Mouse (Mus musculus): Measurements from ENCODE around the gene Actn1. TPM values are rescaled to one million over a fixed set of nuclear protein-coding genes. Genes with fewer than 3 reads are reported as not detected.

The Actn1 gene
- polyA plus RNA-seq, 1 experiment from 2014 or later = 15.9 TPM

DNA sequence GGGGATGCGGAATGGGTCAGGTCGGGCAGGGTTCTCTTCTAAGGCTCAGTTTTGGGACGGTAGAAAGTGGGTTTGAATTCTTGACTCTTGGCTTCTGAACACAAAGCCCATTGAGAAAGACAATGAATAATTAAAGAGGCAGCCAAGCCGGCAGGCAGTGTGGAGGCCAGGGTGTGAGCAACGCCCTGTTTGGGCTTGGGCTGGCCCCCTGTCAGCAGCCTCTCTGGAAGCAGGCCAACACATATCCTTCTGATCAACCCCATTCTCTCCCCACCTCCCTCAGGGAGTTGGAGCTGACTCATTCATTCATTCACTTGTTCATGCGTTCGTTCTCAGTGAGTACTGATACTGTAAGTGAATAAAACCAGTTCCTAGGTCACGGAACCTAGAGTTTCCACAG is 36.7 kb downstream of the Actn1 start:
- Histone ChIP-seq H3K36me3 (no peaks in the 10 kb centered on the region), H3K9ac (no peak overlapping the region), H3K27me3 (replicated peaks) (no peaks in the 10 kb centered on the region), H3K4me1 (peaks cover 46% of the 10 kb centered on the region), H3K4me2 (no peak overlapping the region), H3K4me3 (no peak overlapping the region), H3K9me3 (replicated peaks) (no peaks in the 10 kb centered on the region), H3K27ac (no peak overlapping the region)
- 62% methylated on average over 8 of the region's 8 CpGs for WGBS (ENCODE audit: insufficient replicate concordance)
- ATAC-seq = no peak

DNA sequence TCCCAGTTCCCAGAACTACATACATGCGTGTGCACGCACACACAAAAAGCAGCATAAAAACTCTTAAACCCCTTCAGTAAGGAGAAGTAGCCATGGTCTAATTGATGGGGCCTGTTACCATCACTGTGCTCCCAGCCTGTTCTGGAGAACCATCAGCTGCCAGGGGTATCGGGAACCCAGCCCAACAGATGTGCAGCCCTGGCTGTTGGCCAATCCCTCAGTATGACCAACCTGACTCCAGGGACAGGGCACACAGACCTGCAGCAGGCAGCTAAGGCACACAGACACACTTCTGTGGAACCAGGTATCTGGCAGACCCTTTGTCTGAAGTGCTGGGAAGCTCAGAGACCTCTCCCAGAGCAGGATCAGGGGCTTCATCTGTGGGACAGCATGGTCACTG is 37.7 kb downstream of the Actn1 start:
- Histone ChIP-seq H3K27ac (no peak overlapping the region), H3K9ac (no peak overlapping the region), H3K9me3 (replicated peaks) (no peaks in the 10 kb centered on the region), H3K4me1 (peaks cover 47% of the 10 kb centered on the region), H3K27me3 (replicated peaks) (no peaks in the 10 kb centered on the region), H3K36me3 (no peaks in the 10 kb centered on the region), H3K4me3 (no peak overlapping the region), H3K4me2 (no peak overlapping the region)
- no peak for ATAC-seq
- WGBS (ENCODE audit: insufficient replicate concordance) = 92% methylated on average over 3 of the region's 3 CpGs

DNA sequence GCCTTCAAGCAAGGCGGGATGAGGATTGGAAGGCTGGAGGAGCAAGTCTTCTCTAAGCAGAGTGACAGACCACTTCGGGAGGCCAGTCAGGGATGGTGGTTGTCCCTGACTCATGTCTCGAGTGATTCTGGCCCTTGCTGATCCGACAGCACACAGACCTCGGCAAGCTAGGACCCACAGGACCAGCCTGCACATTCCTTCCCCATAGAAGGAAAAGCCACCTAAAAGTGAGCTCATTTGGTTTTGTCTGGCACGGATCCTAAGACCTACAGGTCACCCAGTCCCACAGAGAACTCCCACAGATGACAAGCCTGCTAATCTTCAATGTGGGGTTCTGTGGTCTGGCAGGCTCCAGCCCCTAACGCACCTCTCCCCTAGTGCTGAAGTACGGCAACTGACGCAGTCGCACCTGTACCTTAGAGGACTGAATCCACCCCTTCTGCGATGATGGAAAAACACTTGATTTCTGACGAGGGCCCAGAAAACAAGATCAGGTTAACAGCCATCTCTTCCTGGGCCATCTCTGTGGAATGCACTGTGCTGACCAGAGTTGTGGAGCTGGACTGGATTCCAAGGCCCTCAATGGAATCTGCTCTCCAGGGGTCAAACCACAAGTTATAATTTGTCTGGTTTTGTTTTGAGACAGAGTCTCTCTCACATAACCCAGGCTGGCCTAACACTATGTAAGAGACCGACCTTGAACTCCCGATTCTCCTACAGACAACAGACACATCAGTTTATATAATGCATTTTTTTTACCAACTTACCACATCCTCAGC is 39.7 kb downstream of the Actn1 start:
- WGBS (ENCODE audit: insufficient replicate concordance) = 67% methylated on average over 14 of the region's 14 CpGs
- Histone ChIP-seq H3K4me1 (peaks cover 63% of the 10 kb centered on the region), H3K4me3 (no peak overlapping the region), H3K27ac (no peak overlapping the region), H3K36me3 (no peaks in the 10 kb centered on the region), H3K4me2 (no peak overlapping the region), H3K27me3 (replicated peaks) (no peaks in the 10 kb centered on the region), H3K9ac (no peak overlapping the region), H3K9me3 (replicated peaks) (no peaks in the 10 kb centered on the region)
- no peak for ATAC-seq

DNA sequence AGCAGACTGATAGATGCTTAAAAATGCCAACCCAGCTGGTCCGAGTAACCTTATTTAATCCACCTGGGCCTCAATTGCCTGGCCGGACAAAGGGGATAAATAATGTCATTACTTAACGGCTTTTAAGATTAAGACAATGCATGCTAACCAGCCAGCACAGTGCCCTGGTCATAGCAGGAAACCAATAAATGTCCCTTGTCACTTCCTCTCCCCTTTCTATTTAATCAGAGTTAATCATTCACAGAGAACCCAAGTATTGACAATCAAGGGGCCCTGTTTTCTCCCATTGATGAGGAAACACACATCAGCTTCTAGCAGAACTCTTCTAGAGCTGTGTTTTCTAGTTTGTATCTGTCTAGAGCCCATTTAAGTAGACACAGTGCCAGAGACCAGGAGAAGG is 41.4 kb downstream of the Actn1 start:
- H3K4me1 ChIP-seq = peaks cover 54% of the 10 kb centered on the region
- ATAC-seq = peak; percentile 33; the same call in 1 of the 2 replicates
- 0 out of 2 replicates have a peak overlapping the region, but pooled peaks have one; percentile 9 for H3K4me2 ChIP-seq

DNA sequence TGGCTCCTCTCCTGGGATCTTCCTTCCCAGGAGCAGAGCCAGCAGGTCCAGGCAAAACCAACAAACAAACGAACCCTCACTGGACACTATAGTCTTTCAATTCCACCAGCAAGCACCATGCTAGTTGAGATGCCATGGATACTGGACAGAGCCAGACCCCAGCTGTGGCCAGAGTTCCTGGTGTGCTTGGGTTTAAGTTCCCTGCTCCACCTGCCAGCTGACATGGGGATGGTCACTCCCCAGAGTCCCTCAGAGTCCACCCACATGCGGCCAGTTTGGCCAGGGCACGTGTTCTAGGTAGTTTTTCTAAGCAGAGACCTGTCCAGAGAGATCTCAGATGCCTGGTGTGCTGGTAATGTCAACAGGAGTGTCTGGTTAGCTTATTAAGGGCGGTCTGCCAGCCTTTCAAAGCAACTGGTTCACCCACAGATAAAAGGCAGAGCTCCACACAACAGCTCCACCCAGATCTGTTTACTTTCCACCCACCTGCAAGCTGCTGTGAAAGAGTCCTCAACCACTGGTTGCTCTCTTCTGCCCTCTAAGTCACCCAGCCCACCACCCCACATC is 42.0 kb downstream of the Actn1 start:
- WGBS (ENCODE audit: insufficient replicate concordance) = 58% methylated on average over 4 of the region's 4 CpGs
- H3K4me1 ChIP-seq = peaks cover 55% of the 10 kb centered on the region
- ATAC-seq = peak; percentile 34; the same call in 1 of the 2 replicates
- H3K27ac ChIP-seq = peak overlapping the region; percentile 57
- H3K4me2 ChIP-seq = 0 out of 2 replicates have a peak overlapping the region, but pooled peaks have one; percentile 9
- H3K9me3 ChIP-seq (replicated peaks) = no peaks in the 10 kb centered on the region
- no peak overlapping the region for H3K4me3 ChIP-seq
- H3K36me3 ChIP-seq = no peaks in the 10 kb centered on the region
- H3K9ac ChIP-seq = no peak overlapping the region
- no peaks in the 10 kb centered on the region for H3K27me3 ChIP-seq (replicated peaks)

More for the DNA sequence above, 41.4 kb downstream of the Actn1 start:
- WGBS (ENCODE audit: insufficient replicate concordance) = 69% methylated on average over 3 of the region's 3 CpGs
- Histone ChIP-seq H3K9me3 (replicated peaks) (no peaks in the 10 kb centered on the region), H3K27ac (peak overlapping the region; percentile 61), H3K9ac (no peak overlapping the region), H3K36me3 (no peaks in the 10 kb centered on the region), H3K27me3 (replicated peaks) (no peaks in the 10 kb centered on the region), H3K4me3 (no peak overlapping the region)

DNA sequence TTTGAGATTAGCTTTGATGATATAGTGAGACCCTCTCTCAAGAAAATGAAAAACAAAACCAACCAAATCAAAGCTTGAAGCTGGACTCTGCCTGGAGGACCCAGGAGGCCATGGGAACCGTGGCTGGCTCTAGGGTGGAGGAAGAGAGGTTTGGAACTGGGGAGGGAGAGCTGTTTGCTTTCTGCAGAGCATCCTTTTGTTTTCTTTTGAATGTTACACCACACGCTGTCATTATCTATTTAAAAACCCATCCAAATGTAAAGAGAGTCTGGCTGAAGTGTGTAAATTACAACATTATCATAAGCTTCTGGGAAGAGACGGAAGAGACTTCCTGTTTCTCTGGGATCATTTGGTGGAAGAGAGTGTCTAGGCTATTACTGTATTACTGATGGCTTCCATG is 43.1 kb downstream of the Actn1 start:
- Histone ChIP-seq H3K9me3 (replicated peaks) (no peaks in the 10 kb centered on the region), H3K36me3 (no peaks in the 10 kb centered on the region), H3K4me2 (no peak overlapping the region), H3K27ac (peak overlapping the region; percentile 57), H3K4me3 (no peak overlapping the region), H3K4me1 (peaks cover 55% of the 10 kb centered on the region), H3K27me3 (replicated peaks) (no peaks in the 10 kb centered on the region), H3K9ac (no peak overlapping the region)
- no peak for ATAC-seq
- WGBS (ENCODE audit: insufficient replicate concordance) = 60% methylated on average over 3 of the region's 3 CpGs

DNA sequence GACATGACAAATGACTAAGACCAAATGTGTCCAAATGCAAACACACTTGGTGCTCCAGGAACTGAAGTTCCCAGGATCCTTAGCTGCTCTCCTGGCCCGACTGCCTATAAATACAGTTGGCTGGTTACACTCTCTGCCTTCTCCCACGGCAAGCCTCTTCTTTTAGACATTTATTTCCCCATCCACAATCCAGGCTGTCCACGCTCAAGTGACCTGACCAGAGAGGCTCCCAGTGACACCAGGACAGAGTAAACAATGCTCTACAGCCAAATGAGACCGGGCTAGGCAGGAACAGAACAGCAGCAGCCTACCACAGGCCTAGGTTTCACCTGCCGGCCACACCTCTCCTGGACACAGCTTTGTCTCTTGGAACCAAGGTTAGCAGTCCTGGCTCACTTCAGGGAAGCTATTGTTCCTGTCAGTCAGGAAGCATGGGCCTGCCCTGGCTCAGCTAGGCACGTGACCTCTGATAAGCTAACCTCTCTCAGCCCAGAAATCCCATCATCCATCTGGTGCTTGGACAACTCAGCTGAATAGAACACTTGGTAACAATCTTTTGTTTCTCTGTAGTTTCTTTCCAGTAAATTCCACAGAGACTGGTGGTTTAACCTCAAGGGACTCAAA is 43.8 kb downstream of the Actn1 start:
- Histone ChIP-seq H3K9me3 (replicated peaks) (no peaks in the 10 kb centered on the region), H3K4me2 (no peak overlapping the region), H3K27ac (peak overlapping the region; percentile 38), H3K4me3 (no peak overlapping the region), H3K36me3 (no peaks in the 10 kb centered on the region), H3K9ac (no peak overlapping the region), H3K27me3 (replicated peaks) (no peaks in the 10 kb centered on the region), H3K4me1 (peaks cover 62% of the 10 kb centered on the region)
- peak; percentile 53 for ATAC-seq
- 50% methylated on average over 6 of the region's 6 CpGs for WGBS (ENCODE audit: insufficient replicate concordance)

DNA sequence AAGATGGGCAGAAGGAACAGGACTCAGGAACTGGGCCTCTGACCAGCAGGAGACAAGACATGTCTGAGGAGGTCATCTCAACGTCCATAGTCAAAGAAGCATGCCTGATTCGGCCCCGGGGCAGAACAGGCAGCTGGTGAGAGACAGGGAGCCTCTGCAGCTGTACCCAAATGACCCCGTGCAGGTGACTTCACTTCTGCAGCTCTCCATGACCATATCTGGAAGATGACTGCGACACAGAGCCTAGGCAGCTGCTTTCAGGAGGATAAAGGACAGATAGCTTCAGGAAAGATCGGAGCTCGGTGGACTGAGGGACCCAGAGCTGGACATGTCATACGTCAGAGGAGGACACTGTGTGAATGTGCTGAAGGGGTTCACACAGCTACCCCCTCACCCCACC is 46.4 kb downstream of the Actn1 start:
- no peak overlapping the region for H3K9ac ChIP-seq
- H3K9me3 ChIP-seq (replicated peaks) = no peaks in the 10 kb centered on the region
- 50% methylated on average over 8 of the region's 8 CpGs for WGBS (ENCODE audit: insufficient replicate concordance)
- 0 out of 2 replicates have a peak, but pooled peaks cover 3% of the 10 kb centered on the region for H3K36me3 ChIP-seq
- no peak overlapping the region for H3K4me3 ChIP-seq
- no peak for ATAC-seq
- no peaks in the 10 kb centered on the region for H3K27me3 ChIP-seq (replicated peaks)
- H3K27ac ChIP-seq = no peak overlapping the region
- no peak overlapping the region for H3K4me2 ChIP-seq
- peaks cover 62% of the 10 kb centered on the region for H3K4me1 ChIP-seq

DNA sequence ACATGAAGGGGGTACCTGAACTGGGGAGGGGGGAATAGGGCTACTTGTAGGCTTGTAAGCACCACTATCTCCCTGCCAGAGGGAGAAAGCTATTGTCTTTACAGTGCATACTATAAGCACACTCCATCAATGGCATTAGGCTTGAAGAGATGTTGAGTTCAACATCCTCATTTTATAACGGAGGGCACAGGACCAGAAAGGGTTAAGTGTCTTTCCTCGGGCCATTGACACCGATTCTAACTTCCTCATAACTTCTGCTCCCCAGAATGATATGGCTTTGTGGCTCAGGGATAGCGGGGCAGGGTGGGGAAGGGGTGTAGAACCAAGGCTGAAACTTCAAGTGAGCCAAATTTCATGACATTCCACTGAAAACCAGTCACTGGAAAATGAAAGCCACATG is 46.9 kb downstream of the Actn1 start:
- no peaks in the 10 kb centered on the region for H3K9me3 ChIP-seq (replicated peaks)
- peaks cover 56% of the 10 kb centered on the region for H3K4me1 ChIP-seq
- H3K27me3 ChIP-seq (replicated peaks) = no peaks in the 10 kb centered on the region
- no peak overlapping the region for H3K27ac ChIP-seq
- no peak overlapping the region for H3K4me2 ChIP-seq
- no peak overlapping the region for H3K9ac ChIP-seq
- 0 out of 2 replicates have a peak, but pooled peaks cover 3% of the 10 kb centered on the region for H3K36me3 ChIP-seq
- H3K4me3 ChIP-seq = no peak overlapping the region
- no peak for ATAC-seq
- WGBS (ENCODE audit: insufficient replicate concordance) = 16% methylated on average over 4 of the region's 4 CpGs

DNA sequence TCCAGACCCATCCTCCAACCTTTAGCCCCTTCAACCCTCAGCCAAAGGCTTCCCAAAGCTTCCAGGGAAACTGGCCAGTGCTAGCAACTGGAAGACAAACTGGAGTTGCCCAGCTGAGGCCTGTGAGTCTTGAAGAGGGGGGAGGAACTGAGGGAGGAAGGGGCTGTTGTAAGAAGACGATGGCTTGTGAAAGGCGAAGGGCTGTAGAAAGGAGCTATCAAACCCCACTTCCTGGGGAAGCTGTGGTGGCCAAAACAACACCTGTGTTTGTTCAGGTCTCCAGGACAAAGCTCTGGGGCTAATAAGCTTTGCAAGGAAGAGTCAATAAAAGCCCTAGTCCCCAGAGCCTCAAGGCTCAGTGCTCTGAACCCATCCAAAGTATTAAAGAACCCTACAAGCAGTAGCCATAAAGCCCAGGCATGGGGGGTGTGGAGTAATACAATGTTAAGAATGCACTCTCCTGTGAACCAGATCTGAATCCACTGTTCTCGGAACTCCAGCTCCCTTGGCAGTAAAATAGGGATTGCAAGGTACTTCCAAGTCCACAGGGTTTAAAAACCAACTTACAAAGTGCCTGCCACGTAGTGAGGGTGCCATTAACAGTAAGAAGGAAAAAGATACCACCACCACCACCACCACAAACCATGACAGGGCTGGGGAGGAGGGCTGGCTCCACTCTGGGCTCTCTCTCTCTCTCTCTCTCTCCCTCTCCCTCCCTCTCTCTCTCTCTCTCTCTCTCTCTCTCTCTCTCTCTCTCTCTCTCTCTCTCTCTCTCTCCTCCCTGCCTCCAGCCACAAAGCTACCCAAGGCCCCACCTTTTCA is 49.2 kb downstream of the Actn1 start:
- no peak overlapping the region for H3K27ac ChIP-seq
- H3K4me3 ChIP-seq = no peak overlapping the region
- no peaks in the 10 kb centered on the region for H3K27me3 ChIP-seq (replicated peaks)
- H3K36me3 ChIP-seq = 0 out of 2 replicates have a peak, but pooled peaks cover 3% of the 10 kb centered on the region
- WGBS (ENCODE audit: insufficient replicate concordance) = 26% methylated on average over 4 of the region's 4 CpGs
- no peak overlapping the region for H3K9ac ChIP-seq
- H3K9me3 ChIP-seq (replicated peaks) = no peaks in the 10 kb centered on the region
- ATAC-seq = no peak
- H3K4me1 ChIP-seq = peaks cover 34% of the 10 kb centered on the region
- H3K4me2 ChIP-seq = no peak overlapping the region

DNA sequence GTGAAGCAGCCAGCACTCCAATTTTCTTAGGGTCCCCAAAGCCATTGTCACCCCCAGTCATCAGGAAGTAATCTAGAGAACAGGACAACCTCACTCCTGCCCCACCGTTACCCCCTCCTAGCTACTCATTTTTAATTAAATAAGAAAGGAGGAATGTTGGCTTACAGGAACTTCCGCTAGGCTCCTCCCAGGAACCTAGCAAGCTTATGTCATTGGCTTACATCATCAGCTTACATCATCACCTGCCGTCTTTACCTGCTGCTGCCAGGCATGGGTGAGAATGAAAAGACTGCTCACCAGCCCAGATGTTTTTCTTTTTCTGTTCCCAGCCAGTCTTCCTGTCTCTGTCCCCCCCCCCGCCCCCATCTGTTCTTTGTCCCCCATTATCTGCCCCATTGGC is 50.3 kb downstream of the Actn1 start:
- no peak for ATAC-seq
- H3K4me1 ChIP-seq = peaks cover 32% of the 10 kb centered on the region
- no peak overlapping the region for H3K4me2 ChIP-seq
- H3K36me3 ChIP-seq = peaks cover 8% of the 10 kb centered on the region; the same call in 1 of the 2 replicates
- no peak overlapping the region for H3K9ac ChIP-seq
- no peak overlapping the region for H3K27ac ChIP-seq
- no peaks in the 10 kb centered on the region for H3K27me3 ChIP-seq (replicated peaks)
- 73% methylated on average over 4 of the region's 4 CpGs for WGBS (ENCODE audit: insufficient replicate concordance)
- no peaks in the 10 kb centered on the region for H3K9me3 ChIP-seq (replicated peaks)
- H3K4me3 ChIP-seq = no peak overlapping the region
